Mouse (Mus musculus): ENCODE results near the gene Cgas. TPM values are rescaled to one million over a fixed set of nuclear protein-coding genes. Genes with fewer than 3 reads are reported as not detected.
A peak's percentile ranks its signal among the peaks of the same experiment; 100 is the strongest.

Gene Cgas
- polyA plus RNA-seq, 1 experiment from 2014 or later = 3.0 TPM

- no peak for ATAC-seq
- no peak for TF ChIP-seq CTCF (IDR thresholded peaks at IDR 0.05)
- ChIA-PET CTCF (interaction anchor here (1.0 to 3.7 kb wide), 5 partner anchors 13 to 75 kb away, joined by 3 to 13 read pairs (median 4); no protein-coding TSS in a partner anchor), POLR2A (interaction anchor here (6.0 kb wide), 1 partner anchor 27 kb away, joined by 29 read pairs; no protein-coding TSS in a partner anchor)
- in situ Hi-C loops (cut with MboI; ENCODE audit: low pct_unique_long_range_greater_than_20kb) = no loop called here
- DNase-seq (ENCODE audit: low read depth, low spot score) = no peak
- no peaks in the 10 kb centered on the region for H3K27me3 ChIP-seq
Observed at GRCm38 (mm10) chr9:78477021-78477551, 34.0 kb upstream of the Cgas start.

DNA sequence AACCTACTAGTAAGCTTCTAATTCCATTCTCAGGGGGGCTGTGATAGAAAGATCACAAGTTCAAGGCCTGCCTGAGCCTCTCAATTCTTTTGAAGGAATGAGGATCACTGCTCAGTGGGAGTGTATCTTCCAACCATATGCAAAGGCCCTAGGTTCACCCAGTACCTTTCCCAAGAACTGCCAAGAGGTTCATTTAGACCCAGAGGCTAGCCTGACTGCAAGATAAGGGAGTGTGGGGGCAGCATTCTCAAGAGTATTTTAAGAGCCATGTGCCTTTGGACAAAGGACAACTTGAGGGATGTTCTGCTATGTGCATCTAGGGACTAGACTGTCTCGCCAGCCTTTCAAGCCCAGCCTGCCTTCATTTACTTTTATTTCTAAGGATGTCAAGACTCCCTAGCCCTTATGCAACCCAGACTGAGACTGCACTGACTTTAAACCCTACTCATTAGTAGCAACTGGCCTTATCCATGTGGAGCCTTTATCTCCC is 33.5 kb upstream of the Cgas start:
- DNase-seq (ENCODE audit: low read depth, low spot score) (no peak), ATAC-seq (no peak)
- no peak for TF ChIP-seq CTCF (IDR thresholded peaks at IDR 0.05)
- no peaks in the 10 kb centered on the region for H3K27me3 ChIP-seq
- ChIA-PET CTCF (interaction anchor here (1.1 to 3.7 kb wide), 3 partner anchors 13 to 76 kb away, joined by 3 to 13 read pairs (median 4); no protein-coding TSS in a partner anchor), POLR2A (interaction anchor here (1.3 to 6.0 kb wide), 2 partner anchors 27 to 51 kb away, joined by 4 to 29 read pairs; no protein-coding TSS in a partner anchor)
- in situ Hi-C loops (cut with MboI; ENCODE audit: low pct_unique_long_range_greater_than_20kb) = no loop called here

GRCm38 (mm10) chr9:78475873-78476272 is 32.8 kb upstream of the Cgas start:
- ATAC-seq (no peak), DNase-seq (ENCODE audit: low read depth, low spot score) (no peak)
- no peak for TF ChIP-seq CTCF (IDR thresholded peaks at IDR 0.05)
- POLR2A ChIA-PET = interaction anchor here (1.3 kb wide), 1 partner anchor 51 kb away, joined by 4 read pairs; no protein-coding TSS in a partner anchor
- in situ Hi-C loops (cut with MboI; ENCODE audit: low pct_unique_long_range_greater_than_20kb) = no loop called here
- CTCF ChIA-PET = interaction anchor here (1.3 to 3.7 kb wide), 2 partner anchors 68 to 76 kb away, joined by 3 to 13 read pairs; no protein-coding TSS in a partner anchor
- no peaks in the 10 kb centered on the region for H3K27me3 ChIP-seq

DNA sequence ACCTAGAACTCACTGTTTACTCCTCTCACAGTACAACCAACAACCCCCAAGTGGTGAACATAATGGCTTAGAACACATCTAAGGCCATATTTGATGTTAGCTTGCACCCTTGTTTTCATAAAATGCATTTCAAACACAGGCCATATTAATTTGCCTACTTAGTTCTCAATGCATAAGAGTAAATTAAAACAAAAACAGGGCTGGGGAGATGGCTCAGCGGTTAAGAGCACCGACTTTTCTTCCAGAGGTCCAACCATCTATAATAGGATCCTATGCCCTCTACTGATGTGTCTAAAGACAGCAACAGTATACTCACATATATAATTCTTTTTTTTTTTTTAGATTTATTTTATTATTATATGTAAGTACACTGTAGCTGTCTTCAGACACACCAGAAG is 32.3 kb upstream of the Cgas start:
- CTCF ChIA-PET = interaction anchor here (3.7 kb wide), 1 partner anchor 68 kb away, joined by 13 read pairs; no protein-coding TSS in a partner anchor
- DNase-seq (ENCODE audit: low read depth, low spot score) (no peak), ATAC-seq (no peak)
- in situ Hi-C loops (cut with MboI; ENCODE audit: low pct_unique_long_range_greater_than_20kb) = no loop called here
- no peaks in the 10 kb centered on the region for H3K27me3 ChIP-seq
- TF ChIP-seq CTCF (IDR thresholded peaks at IDR 0.05) = peak; percentile 16
- POLR2A ChIA-PET = interaction anchor here (1.3 kb wide), 1 partner anchor 52 kb away, joined by 4 read pairs; no protein-coding TSS in a partner anchor

- TF ChIP-seq CTCF (IDR thresholded peaks at IDR 0.05) = no peak
- in situ Hi-C loops (cut with MboI; ENCODE audit: low pct_unique_long_range_greater_than_20kb) = no loop called here
- H3K27me3 ChIP-seq = no peaks in the 10 kb centered on the region
- ChIA-PET CTCF (interaction anchor here (3.7 kb wide), 1 partner anchor 69 kb away, joined by 13 read pairs; no protein-coding TSS in a partner anchor), POLR2A (no interaction called here)
- ATAC-seq (no peak), DNase-seq (ENCODE audit: low read depth, low spot score) (no peak)
Observed at GRCm38 (mm10) chr9:78474771-78475382, 31.8 kb upstream of the Cgas start.

DNA sequence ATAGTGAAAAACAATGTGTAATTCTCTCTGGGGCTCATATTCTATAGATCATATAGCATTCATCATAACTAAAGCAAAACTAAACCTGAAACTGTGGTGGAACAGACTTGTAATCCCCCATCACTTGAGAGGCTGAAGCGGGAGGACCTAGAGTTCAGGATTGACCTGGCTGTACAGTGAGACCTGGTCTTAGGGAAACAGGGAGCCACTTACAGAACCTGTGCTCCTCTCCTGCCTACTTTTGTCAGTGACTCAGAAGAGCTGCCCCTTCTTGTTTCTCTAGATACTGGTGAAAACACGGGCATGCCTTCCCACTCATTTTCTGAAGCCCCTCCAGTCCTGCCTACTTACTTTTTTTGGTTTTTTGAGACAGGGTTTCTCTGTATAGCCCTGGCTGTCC is 31.2 kb upstream of the Cgas start:
- POLR2A ChIA-PET = no interaction called here
- no peaks in the 10 kb centered on the region for H3K27me3 ChIP-seq
- in situ Hi-C loops (cut with MboI; ENCODE audit: low pct_unique_long_range_greater_than_20kb) = no loop called here
- TF ChIP-seq CTCF (IDR thresholded peaks at IDR 0.05) = no peak
- ATAC-seq (peak; percentile 13), DNase-seq (ENCODE audit: low read depth, low spot score) (no peak)
- CTCF ChIA-PET = interaction anchor here (3.7 kb wide), 1 partner anchor 69 kb away, joined by 13 read pairs; no protein-coding TSS in a partner anchor

DNA sequence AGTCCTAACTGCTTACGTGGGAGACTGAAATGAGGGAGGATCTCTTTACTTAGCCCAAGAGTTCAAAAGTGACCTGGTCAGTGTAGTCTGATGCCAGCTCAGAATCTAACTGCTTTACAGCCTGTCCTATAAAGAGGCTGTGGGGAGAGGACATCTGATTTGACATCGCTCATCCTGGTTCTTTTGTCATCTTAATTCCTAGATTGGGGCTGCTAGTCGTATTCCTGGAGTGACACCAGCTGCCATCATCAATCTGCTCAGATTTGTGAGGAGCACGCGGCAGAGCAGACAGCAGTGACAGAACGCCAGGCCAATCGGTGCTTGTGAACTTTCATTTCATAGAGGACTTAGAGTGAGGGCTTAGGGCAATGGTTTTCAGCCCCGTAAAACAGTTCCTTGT is 30.6 kb upstream of the Cgas start:
- no peak for TF ChIP-seq CTCF (IDR thresholded peaks at IDR 0.05)
- ChIA-PET CTCF (interaction anchor here (1.3 kb wide), 1 partner anchor 54 kb away, joined by 4 read pairs; no protein-coding TSS in a partner anchor), POLR2A (no interaction called here)
- ATAC-seq (no peak), DNase-seq (ENCODE audit: low read depth, low spot score) (no peak)
- in situ Hi-C loops (cut with MboI; ENCODE audit: low pct_unique_long_range_greater_than_20kb) = no loop called here
- H3K27me3 ChIP-seq = no peaks in the 10 kb centered on the region

DNA sequence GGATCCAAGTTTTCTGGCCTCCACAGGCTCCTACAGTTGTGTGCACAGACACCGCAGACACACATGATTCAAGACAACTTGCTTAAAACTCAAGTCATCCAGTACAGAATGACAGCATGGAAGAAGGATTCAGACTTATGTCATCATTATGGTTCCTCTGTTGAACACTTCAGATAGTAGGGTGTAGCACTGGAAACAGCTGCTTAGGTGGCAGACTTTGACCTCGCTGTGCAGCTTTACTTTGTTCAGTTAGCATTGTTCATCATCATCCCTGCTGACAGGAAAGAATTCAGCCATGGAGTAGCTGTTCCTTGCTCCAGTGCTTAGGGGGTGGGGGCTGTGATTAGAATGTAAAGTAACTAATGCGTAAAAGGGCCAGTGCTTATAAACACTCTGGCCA is 22.7 kb upstream of the Cgas start:
- CTCF ChIA-PET = no interaction called here
- DNase-seq (ENCODE audit: low read depth, low spot score) (no peak), ATAC-seq (no peak)
- in situ Hi-C loops (cut with MboI; ENCODE audit: low pct_unique_long_range_greater_than_20kb) = no loop called here
- H3K27me3 ChIP-seq = no peaks in the 10 kb centered on the region
- POLR2A ChIA-PET = no interaction called here
- TF ChIP-seq CTCF (IDR thresholded peaks at IDR 0.05) = no peak

DNA sequence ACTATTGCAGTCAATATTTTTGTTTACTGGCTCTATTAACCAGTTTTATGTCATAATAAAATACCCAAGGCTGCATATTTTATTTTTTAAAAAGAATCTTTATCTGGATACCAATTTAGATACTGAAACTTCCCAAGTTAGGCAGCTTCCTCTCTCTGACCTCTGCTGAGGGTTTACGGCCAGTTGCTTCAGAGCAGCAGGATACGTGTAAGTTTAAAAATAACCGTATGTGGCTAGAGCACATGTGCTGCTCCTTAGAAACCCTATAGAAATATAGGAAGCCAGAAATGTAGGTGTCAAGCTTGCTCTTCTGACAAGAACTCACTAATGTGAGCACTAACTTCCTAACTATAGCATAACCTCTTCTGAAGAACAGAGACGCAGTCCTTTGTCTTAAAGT is 20.3 kb upstream of the Cgas start:
- ATAC-seq (no peak), DNase-seq (ENCODE audit: low read depth, low spot score) (no peak)
- POLR2A ChIA-PET = no interaction called here
- in situ Hi-C loops (cut with MboI; ENCODE audit: low pct_unique_long_range_greater_than_20kb) = no loop called here
- no peak for TF ChIP-seq CTCF (IDR thresholded peaks at IDR 0.05)
- H3K27me3 ChIP-seq = no peaks in the 10 kb centered on the region
- CTCF ChIA-PET = interaction anchor here (1.2 to 1.4 kb wide), 2 partner anchors 12 to 13 kb away, joined by 3 to 4 read pairs; no protein-coding TSS in a partner anchor

DNA sequence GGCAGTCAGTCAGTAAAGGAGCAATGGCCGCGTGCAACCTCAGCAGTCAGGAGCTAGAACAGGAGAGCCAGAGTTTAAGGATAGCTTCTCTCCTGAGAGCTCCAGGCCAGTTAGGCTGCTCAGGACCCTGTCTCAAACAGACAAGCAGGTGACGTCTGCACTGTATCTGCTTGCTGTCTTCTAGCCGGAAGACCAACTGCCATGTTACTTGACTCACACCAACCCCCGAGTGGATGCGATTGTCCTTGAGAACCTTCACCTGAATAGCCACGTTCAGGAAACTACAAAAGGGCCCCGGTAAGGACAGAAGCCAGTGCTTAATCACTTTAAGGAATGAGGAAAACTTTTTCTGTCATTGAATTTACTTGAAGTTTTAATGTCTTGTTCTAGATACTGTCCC is 14.0 kb upstream of the Cgas start:
- no peaks in the 10 kb centered on the region for H3K27me3 ChIP-seq
- in situ Hi-C loops (cut with MboI; ENCODE audit: low pct_unique_long_range_greater_than_20kb) = no loop called here
- ATAC-seq (no peak), DNase-seq (ENCODE audit: low read depth, low spot score) (no peak)
- no peak for TF ChIP-seq CTCF (IDR thresholded peaks at IDR 0.05)
- POLR2A ChIA-PET = no interaction called here
- CTCF ChIA-PET = no interaction called here

GRCm38 (mm10) chr9:78451382-78451781 is 8.3 kb upstream of the Cgas start:
- H3K27me3 ChIP-seq = no peaks in the 10 kb centered on the region
- CTCF ChIA-PET = interaction anchor here (1.0 kb wide), 1 partner anchor 11 kb away, joined by 3 read pairs; no protein-coding TSS in a partner anchor
- in situ Hi-C loops (cut with MboI; ENCODE audit: low pct_unique_long_range_greater_than_20kb) = no loop called here
- DNase-seq (ENCODE audit: low read depth, low spot score) (no peak), ATAC-seq (no peak)
- POLR2A ChIA-PET = no interaction called here
- TF ChIP-seq CTCF (IDR thresholded peaks at IDR 0.05) = no peak
